Mouse (Mus musculus): ENCODE data around the gene Rnf157. TPM values are rescaled to one million over a fixed set of nuclear protein-coding genes. Genes with fewer than 3 reads are reported as not detected.
A peak's percentile ranks its signal among the peaks of the same experiment; 100 is the strongest.

The Rnf157 gene
- polyA plus RNA-seq, 1 experiment from 2014 or later: 5.2 TPM

DNA sequence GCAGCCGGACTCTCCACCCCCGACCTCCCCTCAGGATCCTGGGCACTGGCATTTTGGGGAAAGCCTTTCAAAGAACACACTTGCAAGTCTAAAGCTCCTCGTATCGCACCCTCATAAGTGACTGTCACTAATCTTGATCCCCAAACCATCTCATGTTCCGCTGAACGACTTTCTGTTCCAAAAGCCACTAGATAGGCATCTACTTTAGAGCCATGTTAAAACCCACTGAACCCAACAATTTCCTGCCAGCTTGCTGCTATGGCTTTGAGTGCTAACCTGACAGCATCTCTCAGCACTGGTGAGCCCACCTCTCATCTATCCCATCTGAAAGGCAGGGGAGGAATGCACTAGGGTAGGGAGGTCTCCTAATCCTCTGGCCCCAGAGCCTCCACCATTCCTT, 75.3 kb downstream of the Rnf157 start:
- ATAC-seq (ENCODE audit: insufficient read depth, low FRiP score): no peak
- no peaks in the 10 kb centered on the region for H3K9me3 ChIP-seq (replicated peaks; ENCODE audit: control insufficient read depth, low read length)
- H3K36me3 ChIP-seq (ENCODE audit: control insufficient read depth, insufficient read depth, low read length): no peaks in the 10 kb centered on the region
- H3K27me3 ChIP-seq (ENCODE audit: control insufficient read depth, insufficient read depth, low read length): peaks cover 19% of the 10 kb centered on the region
- H3K27ac ChIP-seq (ENCODE audit: low read length): no peak overlapping the region
- peaks cover 21% of the 10 kb centered on the region for H3K4me1 ChIP-seq (ENCODE audit: control insufficient read depth, insufficient read depth, low read length)
- 76% methylated on average over 6 of the region's 6 CpGs for WGBS
- no peak overlapping the region for H3K4me2 ChIP-seq (ENCODE audit: low read depth, low read length)
- no peak overlapping the region for H3K4me3 ChIP-seq (replicated peaks; ENCODE audit: low read length)
- H3K9ac ChIP-seq (ENCODE audit: low read length): no peak overlapping the region

DNA sequence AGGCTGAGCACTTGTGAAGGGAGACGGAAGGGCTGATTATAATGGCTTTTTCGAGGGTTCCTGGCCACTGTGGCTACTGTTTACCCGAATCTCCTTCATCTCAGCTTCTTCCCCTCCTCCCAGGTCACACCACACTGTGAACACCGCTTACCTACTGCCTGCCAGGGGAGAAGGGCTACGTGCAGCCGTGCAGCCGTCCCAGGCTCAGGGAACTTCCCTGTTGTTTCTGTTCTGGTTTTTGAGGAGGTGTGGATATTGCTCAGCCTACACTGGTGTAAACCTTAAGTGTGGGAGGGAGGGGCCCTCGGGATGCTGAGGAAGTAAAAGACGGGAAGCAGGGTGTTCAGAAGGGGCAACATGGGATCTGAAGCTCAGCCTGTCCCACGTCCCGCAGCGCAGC, 75.8 kb downstream of the Rnf157 start:
- no peaks in the 10 kb centered on the region for H3K9me3 ChIP-seq (replicated peaks; ENCODE audit: control insufficient read depth, low read length)
- no peak overlapping the region for H3K27ac ChIP-seq (ENCODE audit: low read length)
- no peak overlapping the region for H3K9ac ChIP-seq (ENCODE audit: low read length)
- no peak overlapping the region for H3K4me3 ChIP-seq (replicated peaks; ENCODE audit: low read length)
- no peak overlapping the region for H3K4me2 ChIP-seq (ENCODE audit: low read depth, low read length)
- ATAC-seq (ENCODE audit: insufficient read depth, low FRiP score): no peak
- H3K27me3 ChIP-seq (ENCODE audit: control insufficient read depth, insufficient read depth, low read length): peaks cover 19% of the 10 kb centered on the region
- 36% methylated on average over 12 of the region's 12 CpGs for WGBS
- H3K4me1 ChIP-seq (ENCODE audit: control insufficient read depth, insufficient read depth, low read length): peaks cover 21% of the 10 kb centered on the region
- H3K36me3 ChIP-seq (ENCODE audit: control insufficient read depth, insufficient read depth, low read length): no peaks in the 10 kb centered on the region

DNA sequence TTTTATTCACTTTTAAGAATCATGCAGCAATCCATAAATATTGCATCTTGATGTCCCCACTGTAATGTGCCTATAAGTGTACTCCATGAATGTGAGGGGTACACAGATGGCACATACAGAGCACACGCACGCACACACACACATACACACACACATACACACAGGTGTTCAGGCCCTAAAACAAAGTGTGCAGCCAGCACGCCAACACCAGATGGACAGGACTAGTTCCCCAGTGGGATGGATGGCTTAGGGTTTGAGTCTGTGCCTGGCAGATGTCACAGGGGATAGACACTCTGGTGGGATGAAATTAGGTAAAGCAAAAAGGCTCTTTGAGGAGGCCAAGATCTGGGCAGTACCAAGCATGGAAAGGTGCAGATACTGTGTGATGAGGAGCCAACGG, 76.4 kb downstream of the Rnf157 start:
- H3K36me3 ChIP-seq (ENCODE audit: control insufficient read depth, insufficient read depth, low read length): no peaks in the 10 kb centered on the region
- peaks cover 21% of the 10 kb centered on the region for H3K4me1 ChIP-seq (ENCODE audit: control insufficient read depth, insufficient read depth, low read length)
- H3K4me3 ChIP-seq (replicated peaks; ENCODE audit: low read length): no peak overlapping the region
- no peaks in the 10 kb centered on the region for H3K9me3 ChIP-seq (replicated peaks; ENCODE audit: control insufficient read depth, low read length)
- no peak overlapping the region for H3K27ac ChIP-seq (ENCODE audit: low read length)
- peaks cover 19% of the 10 kb centered on the region for H3K27me3 ChIP-seq (ENCODE audit: control insufficient read depth, insufficient read depth, low read length)
- no peak for ATAC-seq (ENCODE audit: insufficient read depth, low FRiP score)
- WGBS: 87% methylated on average over 4 of the region's 4 CpGs
- no peak overlapping the region for H3K4me2 ChIP-seq (ENCODE audit: low read depth, low read length)
- no peak overlapping the region for H3K9ac ChIP-seq (ENCODE audit: low read length)

DNA sequence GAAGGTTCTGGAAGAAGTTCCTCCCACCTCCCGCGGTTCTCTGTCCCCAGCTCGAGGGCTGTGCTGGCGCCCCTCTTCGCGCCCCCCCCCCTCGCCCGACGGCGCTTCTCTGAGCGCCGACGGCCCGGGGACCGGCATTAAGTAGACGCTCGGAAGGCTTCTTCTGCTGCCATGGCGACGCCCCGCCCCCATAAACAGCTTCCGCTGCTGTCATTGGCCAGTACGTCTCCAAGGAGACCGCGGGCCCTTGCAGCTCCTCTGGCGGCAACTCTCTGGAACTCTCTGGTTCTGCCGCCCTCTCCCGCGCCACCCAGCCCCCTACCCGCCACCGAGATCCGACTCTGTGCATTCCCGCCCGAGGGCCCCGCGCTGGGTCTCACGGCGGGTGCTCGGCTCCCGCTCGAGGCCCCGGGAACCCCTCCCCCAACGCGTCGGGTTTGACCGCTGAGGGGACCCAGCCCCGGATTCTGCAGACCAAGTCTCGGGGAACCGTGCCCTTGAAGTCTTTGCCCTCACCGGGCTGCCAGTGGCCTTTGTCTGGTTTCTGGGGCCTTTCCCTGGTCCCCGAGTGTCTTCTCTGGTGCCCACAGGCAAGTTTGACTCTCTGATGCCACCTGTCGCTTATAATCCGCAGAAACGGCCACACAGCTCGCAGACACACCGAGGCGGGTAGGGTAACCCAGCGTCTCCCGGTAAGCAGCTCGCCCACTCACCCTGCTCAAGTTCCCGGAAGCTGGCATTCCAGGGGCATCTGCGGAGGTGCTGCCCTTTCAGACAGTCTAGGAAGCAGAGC, 77.4 kb downstream of the Rnf157 start, which contains the start of gene Foxj1:
Gene Foxj1 (minus strand): TSS at position 156 of the 793 bp plus-strand sequence.
- Histone ChIP-seq H3K9ac (ENCODE audit: low read length) (peak within 1 kb of the TSS; percentile 75), H3K4me1 (ENCODE audit: control insufficient read depth, insufficient read depth, low read length) (peaks cover 21% of the 10 kb centered on the region), H3K4me2 (ENCODE audit: low read depth, low read length) (peak within 1 kb of the TSS; percentile 100), H3K27me3 (ENCODE audit: control insufficient read depth, insufficient read depth, low read length) (peaks cover 19% of the 10 kb centered on the region), H3K36me3 (ENCODE audit: control insufficient read depth, insufficient read depth, low read length) (no peaks in the 10 kb centered on the region), H3K27ac (ENCODE audit: low read length) (no peak within 1 kb of the TSS), H3K9me3 (replicated peaks; ENCODE audit: control insufficient read depth, low read length) (no peaks in the 10 kb centered on the region), H3K4me3 (replicated peaks; ENCODE audit: low read length) (peak within 1 kb of the TSS; percentile 81)
- peak; percentile 90 for ATAC-seq (ENCODE audit: insufficient read depth, low FRiP score)
- WGBS: under 1% methylated on average over 56 of the region's 61 CpGs

DNA sequence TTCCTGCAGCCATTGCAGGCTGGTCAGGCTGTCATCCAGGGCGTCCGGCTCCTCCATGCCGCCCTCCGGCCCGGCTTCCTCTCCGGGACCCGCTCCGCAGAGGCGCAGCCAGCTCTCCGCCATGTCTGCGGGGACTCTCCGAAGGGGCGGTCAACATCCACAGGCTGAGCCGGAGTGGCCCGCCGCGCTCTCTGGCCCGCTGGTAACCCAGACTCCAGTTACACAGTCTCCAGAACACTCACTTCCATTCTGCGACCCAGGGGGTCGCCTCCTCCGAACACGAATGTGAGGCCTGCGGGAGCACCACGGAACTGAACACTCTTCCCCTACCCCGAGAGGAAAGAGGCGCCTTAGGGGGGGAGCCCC, 78.4 kb downstream of the Rnf157 start:
- Histone ChIP-seq H3K4me3 (replicated peaks; ENCODE audit: low read length) (peak overlapping the region; percentile 81), H3K4me2 (ENCODE audit: low read depth, low read length) (peak overlapping the region; percentile 100), H3K4me1 (ENCODE audit: control insufficient read depth, insufficient read depth, low read length) (peaks cover 29% of the 10 kb centered on the region), H3K36me3 (ENCODE audit: control insufficient read depth, insufficient read depth, low read length) (no peaks in the 10 kb centered on the region), H3K27me3 (ENCODE audit: control insufficient read depth, insufficient read depth, low read length) (peaks cover 19% of the 10 kb centered on the region), H3K9ac (ENCODE audit: low read length) (peak overlapping the region; percentile 35; the same call in 1 of the 2 replicates), H3K27ac (ENCODE audit: low read length) (no peak overlapping the region), H3K9me3 (replicated peaks; ENCODE audit: control insufficient read depth, low read length) (no peaks in the 10 kb centered on the region)
- 10% methylated on average over 26 of the region's 26 CpGs for WGBS
- no peak for ATAC-seq (ENCODE audit: insufficient read depth, low FRiP score)

DNA sequence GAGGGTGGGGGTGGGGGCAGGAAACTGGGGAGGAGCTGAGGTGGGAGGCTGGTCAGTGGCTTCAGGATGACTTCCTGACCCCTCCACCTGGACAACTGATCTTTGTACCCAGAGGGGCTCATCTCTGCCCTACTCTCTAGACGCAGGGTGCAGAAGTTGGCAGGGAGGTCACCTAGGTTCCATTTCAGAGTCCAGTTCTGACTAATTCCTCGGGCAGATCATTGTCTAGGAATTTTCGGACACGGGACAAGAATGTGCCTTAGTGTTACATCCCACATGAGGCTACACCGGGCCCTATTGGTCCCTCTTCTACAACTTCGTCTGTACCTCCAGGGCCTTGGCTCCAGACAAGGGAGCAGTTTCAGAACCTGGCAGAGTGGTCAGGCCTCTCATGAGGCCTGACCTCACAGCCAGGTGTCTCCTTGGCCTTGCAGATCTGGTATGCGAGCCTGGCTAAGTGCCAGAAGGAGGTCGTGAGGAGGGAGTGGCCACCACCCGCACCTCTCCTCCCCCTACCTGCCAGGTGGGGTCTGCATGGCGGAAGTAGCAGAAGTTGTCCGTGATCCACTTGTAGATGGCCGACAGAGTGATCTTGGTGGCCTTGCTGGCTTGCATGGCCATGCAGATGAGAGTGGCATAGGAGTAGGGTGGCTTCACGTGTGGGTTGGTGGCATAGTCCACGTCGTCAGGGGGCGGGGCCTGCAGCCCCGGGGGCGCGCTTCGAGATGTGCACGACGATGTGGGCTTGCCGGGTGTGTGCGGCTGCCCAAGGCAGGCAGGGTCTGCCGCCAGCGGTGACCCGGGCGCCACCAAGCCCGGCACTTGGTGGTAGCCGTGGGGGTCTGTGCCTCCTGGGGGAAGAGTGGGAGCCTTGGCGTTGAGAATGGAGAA, 79.1 kb downstream of the Rnf157 start:
- H3K27me3 ChIP-seq (ENCODE audit: control insufficient read depth, insufficient read depth, low read length): peaks cover 19% of the 10 kb centered on the region
- H3K9ac ChIP-seq (ENCODE audit: low read length): 0 out of 2 replicates have a peak overlapping the region, but pooled peaks have one; percentile 35
- H3K4me2 ChIP-seq (ENCODE audit: low read depth, low read length): peak overlapping the region; percentile 100
- 25% methylated on average over 31 of the region's 31 CpGs for WGBS
- H3K9me3 ChIP-seq (replicated peaks; ENCODE audit: control insufficient read depth, low read length): no peaks in the 10 kb centered on the region
- H3K4me1 ChIP-seq (ENCODE audit: control insufficient read depth, insufficient read depth, low read length): peaks cover 33% of the 10 kb centered on the region
- ATAC-seq (ENCODE audit: insufficient read depth, low FRiP score): no peak
- H3K36me3 ChIP-seq (ENCODE audit: control insufficient read depth, insufficient read depth, low read length): no peaks in the 10 kb centered on the region
- peak overlapping the region; percentile 81 for H3K4me3 ChIP-seq (replicated peaks; ENCODE audit: low read length)
- no peak overlapping the region for H3K27ac ChIP-seq (ENCODE audit: low read length)

DNA sequence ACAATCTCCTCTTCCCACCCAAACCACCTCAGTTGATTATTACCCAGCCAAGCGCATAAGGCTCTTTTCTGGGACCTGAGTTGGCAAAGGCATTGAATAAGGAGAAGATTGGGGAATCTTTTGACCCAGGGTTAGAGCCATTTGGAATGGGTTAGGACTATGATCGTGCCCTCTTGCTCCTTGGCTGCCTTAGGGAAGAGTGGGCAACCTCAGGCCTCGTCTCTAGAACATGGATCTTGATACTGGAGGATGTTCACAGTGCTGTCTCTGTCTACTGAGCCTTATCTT, 79.9 kb downstream of the Rnf157 start:
- WGBS: 80% methylated on average over 3 of the region's 3 CpGs
- no peak overlapping the region for H3K27ac ChIP-seq (ENCODE audit: low read length)
- peaks cover 19% of the 10 kb centered on the region for H3K27me3 ChIP-seq (ENCODE audit: control insufficient read depth, insufficient read depth, low read length)
- H3K36me3 ChIP-seq (ENCODE audit: control insufficient read depth, insufficient read depth, low read length): no peaks in the 10 kb centered on the region
- no peaks in the 10 kb centered on the region for H3K9me3 ChIP-seq (replicated peaks; ENCODE audit: control insufficient read depth, low read length)
- H3K9ac ChIP-seq (ENCODE audit: low read length): no peak overlapping the region
- H3K4me1 ChIP-seq (ENCODE audit: control insufficient read depth, insufficient read depth, low read length): peaks cover 33% of the 10 kb centered on the region
- no peak overlapping the region for H3K4me2 ChIP-seq (ENCODE audit: low read depth, low read length)
- no peak overlapping the region for H3K4me3 ChIP-seq (replicated peaks; ENCODE audit: low read length)
- ATAC-seq (ENCODE audit: insufficient read depth, low FRiP score): no peak

DNA sequence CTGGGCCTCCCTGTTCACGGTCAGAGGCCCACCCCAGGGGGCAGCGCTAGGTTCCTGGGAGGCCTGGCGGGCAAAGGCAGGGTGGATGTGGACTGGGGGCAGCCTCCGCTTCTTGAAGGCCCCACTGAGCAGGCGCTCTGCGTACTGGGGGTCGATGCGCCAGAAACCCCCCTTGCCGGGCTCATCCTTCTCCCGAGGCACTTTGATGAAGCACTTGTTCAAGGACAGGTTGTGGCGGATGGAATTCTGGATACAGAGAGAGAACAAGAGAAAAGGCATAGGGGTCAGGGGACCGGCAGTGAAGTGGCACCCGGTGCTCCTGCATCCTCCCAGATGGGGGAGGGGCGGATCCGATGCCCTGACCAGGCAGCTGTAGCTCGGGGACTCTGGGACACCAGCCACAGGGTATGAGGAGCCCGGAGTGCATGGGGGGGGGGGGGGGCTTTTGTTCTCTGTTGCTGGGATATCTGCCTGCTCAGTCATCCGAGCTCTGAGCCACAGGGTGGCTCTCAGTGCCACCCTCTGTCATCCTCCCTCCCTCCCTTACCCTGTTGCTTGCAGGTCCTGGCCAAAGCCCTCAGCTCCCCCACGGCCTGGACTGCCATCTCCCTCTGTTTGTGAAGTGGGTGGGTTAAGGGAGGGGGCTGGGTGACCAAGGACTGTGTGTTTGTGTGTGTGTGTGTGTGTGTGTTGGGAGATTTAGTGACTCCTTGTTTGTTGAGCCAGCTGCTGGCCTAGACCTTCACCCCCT, 80.4 kb downstream of the Rnf157 start:
- Histone ChIP-seq H3K36me3 (ENCODE audit: control insufficient read depth, insufficient read depth, low read length) (no peaks in the 10 kb centered on the region), H3K27me3 (ENCODE audit: control insufficient read depth, insufficient read depth, low read length) (peaks cover 19% of the 10 kb centered on the region), H3K9ac (ENCODE audit: low read length) (no peak overlapping the region), H3K27ac (ENCODE audit: low read length) (no peak overlapping the region), H3K4me3 (replicated peaks; ENCODE audit: low read length) (no peak overlapping the region), H3K4me2 (ENCODE audit: low read depth, low read length) (no peak overlapping the region), H3K9me3 (replicated peaks; ENCODE audit: control insufficient read depth, low read length) (no peaks in the 10 kb centered on the region), H3K4me1 (ENCODE audit: control insufficient read depth, insufficient read depth, low read length) (peaks cover 33% of the 10 kb centered on the region)
- no peak for ATAC-seq (ENCODE audit: insufficient read depth, low FRiP score)
- WGBS: 42% methylated on average over 19 of the region's 19 CpGs

DNA sequence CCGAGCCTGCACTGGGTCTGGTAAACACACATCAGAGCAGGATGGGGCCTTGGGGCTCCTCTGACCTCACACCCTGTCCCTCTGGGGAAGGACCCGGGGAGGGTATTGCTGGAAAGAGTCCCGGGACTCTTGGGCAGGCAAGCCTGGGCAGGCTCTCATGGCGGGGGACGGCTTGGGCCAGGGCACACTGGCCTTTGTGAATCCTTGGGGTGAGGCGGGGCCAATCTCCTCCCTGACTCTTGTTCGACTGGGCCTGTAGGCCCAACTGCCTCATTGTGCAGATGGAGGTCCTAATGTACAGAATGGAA, 82.7 kb downstream of the Rnf157 start:
- WGBS: 56% methylated on average over 7 of the region's 7 CpGs
- Histone ChIP-seq H3K9me3 (replicated peaks; ENCODE audit: control insufficient read depth, low read length) (no peaks in the 10 kb centered on the region), H3K27me3 (ENCODE audit: control insufficient read depth, insufficient read depth, low read length) (peaks cover 19% of the 10 kb centered on the region), H3K4me2 (ENCODE audit: low read depth, low read length) (no peak overlapping the region), H3K27ac (ENCODE audit: low read length) (no peak overlapping the region), H3K36me3 (ENCODE audit: control insufficient read depth, insufficient read depth, low read length) (no peaks in the 10 kb centered on the region), H3K4me3 (replicated peaks; ENCODE audit: low read length) (no peak overlapping the region), H3K9ac (ENCODE audit: low read length) (no peak overlapping the region), H3K4me1 (ENCODE audit: control insufficient read depth, insufficient read depth, low read length) (peaks cover 25% of the 10 kb centered on the region)
- ATAC-seq (ENCODE audit: insufficient read depth, low FRiP score): no peak
